Mouse (Mus musculus): ENCODE measurements at regions not wholly inside any gene's neighbourhood (a gene's known extent, or its start where the extent isn't known, plus 50 kb on each side); places are given as distances from the start of the nearest gene placed in this dataset.

DNA sequence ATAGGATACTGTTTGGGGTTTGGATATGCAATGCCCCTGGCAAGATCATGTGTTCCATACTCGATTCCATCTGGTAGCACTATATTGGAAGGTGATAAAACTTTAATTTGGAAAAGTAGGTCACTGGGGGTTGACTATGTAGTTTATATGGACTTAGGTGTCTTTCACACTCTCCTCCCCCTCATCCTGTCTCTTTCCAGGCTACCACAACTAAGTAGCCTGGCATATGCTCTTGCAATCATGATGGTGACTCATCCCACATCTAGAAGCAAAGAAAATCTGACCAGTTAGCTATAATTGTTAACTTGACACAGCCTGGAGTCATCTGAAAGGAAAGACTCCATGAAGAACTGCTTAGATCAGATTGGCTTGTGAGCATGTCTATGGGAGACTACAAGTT, 1154.3 kb downstream of the Adam3 start:
- no peak for TF ChIP-seq MAX (IDR thresholded peaks at IDR 0.05; ENCODE audit: low read length)
- TF ChIP-seq USF2 (conservative IDR thresholded peaks at IDR 0.05; ENCODE audit: low read depth, low read length) = no peak
- TF ChIP-seq USF1 (IDR thresholded peaks at IDR 0.05; ENCODE audit: low read depth, low read length) = no peak
- TF ChIP-seq RCOR1 (conservative IDR thresholded peaks at IDR 0.05; ENCODE audit: low read depth, low read length) = no peak
- no peak for TF ChIP-seq MAZ (IDR thresholded peaks at IDR 0.05; ENCODE audit: low read depth, low read length)
- no peak for TF ChIP-seq POLR2A (IDR thresholded peaks at IDR 0.05; ENCODE audit: low read depth, low read length)
- no peak for TF ChIP-seq JUN (IDR thresholded peaks at IDR 0.05; ENCODE audit: insufficient read depth, low read depth, low read length)
- TF ChIP-seq SIN3A (IDR thresholded peaks at IDR 0.05; ENCODE audit: low read length) = no peak
- no peak for TF ChIP-seq JUND (conservative IDR thresholded peaks at IDR 0.05; ENCODE audit: low read depth, low read length)
- no peak for TF ChIP-seq NRF1 (IDR thresholded peaks at IDR 0.05; ENCODE audit: low read depth, low read length)
- TF ChIP-seq EP300 (IDR thresholded peaks at IDR 0.05; ENCODE audit: low read length) = no peak
- no peak for TF ChIP-seq CHD1 (IDR thresholded peaks at IDR 0.05; ENCODE audit: low read depth, low read length)

DNA sequence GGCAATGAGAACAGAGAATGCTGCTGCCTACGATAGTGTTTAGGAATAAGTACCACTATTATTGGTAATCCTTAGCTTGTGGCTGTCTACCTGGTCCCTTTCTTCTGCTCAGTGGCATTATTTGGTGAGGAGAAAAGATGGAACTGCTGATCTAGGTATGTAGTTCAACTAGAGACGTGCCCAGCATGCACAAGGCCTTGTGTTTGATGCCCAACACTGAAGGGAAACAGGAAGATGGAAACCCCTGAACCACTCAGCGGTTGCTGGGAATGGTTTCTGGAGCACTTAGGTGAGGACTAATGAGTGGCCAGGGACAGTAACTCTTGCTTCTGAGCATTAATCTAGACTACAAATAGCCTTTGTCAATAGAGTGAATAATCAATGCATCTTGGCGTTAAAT, 1145.5 kb downstream of the Adam3 start:
- in situ Hi-C loops (cut with MboI; ENCODE audit: low pct_ligation_motif_present, low pct_unique_long_range_greater_than_20kb, low sequenced_read_pairs) = no loop called here
- H3K4me3 ChIP-seq (replicated peaks in 1 of 3; ENCODE audit: low read depth in 2 of 3, low read length in 2 of 3, poor library complexity in 1 of 3) = no peak overlapping the region

More for the DNA sequence above, 1154.3 kb downstream of the Adam3 start:
- Histone ChIP-seq H3K4me2 (ENCODE audit: insufficient read depth, low read depth, poor library complexity, severe bottlenecking) (no peak overlapping the region), H3K4me3 (replicated peaks in 1 of 3; ENCODE audit: low read depth in 2 of 3, low read length in 2 of 3, poor library complexity in 1 of 3) (no peak overlapping the region), H3K4me1 (ENCODE audit: control insufficient read depth in 1 of 2, insufficient read depth in 2 of 2) (no peaks in the 10 kb centered on the region), H3K9me3 (replicated peaks; ENCODE audit: low read length) (peaks cover 8% of the 10 kb centered on the region), H3K9ac (ENCODE audit: insufficient read depth, low read depth) (no peak overlapping the region), H3K36me3 (replicated peaks in 1 of 2; ENCODE audit: control insufficient read depth in 1 of 2, insufficient read depth in 1 of 2, low read length in 1 of 2) (no peaks in the 10 kb centered on the region), H3K79me2 (replicated peaks; ENCODE audit: control insufficient read depth, extremely low read depth, insufficient read depth, poor library complexity, severe bottlenecking) (no peaks in the 10 kb centered on the region), H3K27me3 (replicated peaks) (no peaks in the 10 kb centered on the region), H3K27ac (ENCODE audit: insufficient read depth, low read depth) (no peak overlapping the region)
- no peak for DNase-seq (ENCODE audit: extremely low read depth)
- dilution Hi-C loops (cut with MboI; ENCODE audit: extremely low pct_ligation_motif_present, extremely low pct_unique_long_range_greater_than_20kb, low sequenced_read_pairs) (no loop called here), in situ Hi-C loops (cut with MboI; ENCODE audit: low pct_ligation_motif_present, low pct_unique_long_range_greater_than_20kb, low sequenced_read_pairs) (no loop called here)

DNA sequence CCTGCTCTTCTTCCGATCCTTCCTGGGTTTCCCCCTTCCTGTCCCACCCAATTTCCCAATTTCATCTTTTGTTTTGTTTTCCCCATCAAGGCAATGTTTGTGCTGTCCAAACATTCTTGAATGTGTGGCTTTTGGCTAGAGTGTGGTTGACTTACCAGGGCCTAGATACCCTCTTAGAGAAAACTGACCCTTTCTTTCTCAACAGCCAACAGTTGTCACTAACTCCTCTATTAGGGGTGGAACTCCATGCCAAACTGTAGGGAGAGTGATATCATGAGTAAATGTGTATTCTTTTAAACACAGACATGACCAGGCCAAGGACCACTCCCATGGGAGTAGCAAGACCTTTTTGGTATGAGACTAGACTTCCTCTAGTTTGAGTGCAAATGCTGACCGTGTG, 1145.0 kb downstream of the Adam3 start:
- dilution Hi-C loops (cut with MboI; ENCODE audit: extremely low pct_ligation_motif_present, extremely low pct_unique_long_range_greater_than_20kb, low sequenced_read_pairs) (no loop called here), in situ Hi-C loops (cut with MboI; ENCODE audit: low pct_ligation_motif_present, low pct_unique_long_range_greater_than_20kb, low sequenced_read_pairs) (no loop called here)
- Histone ChIP-seq H3K79me2 (replicated peaks; ENCODE audit: control insufficient read depth, extremely low read depth, insufficient read depth, poor library complexity, severe bottlenecking) (no peaks in the 10 kb centered on the region), H3K27ac (ENCODE audit: insufficient read depth, low read depth) (no peak overlapping the region), H3K4me3 (replicated peaks in 1 of 3; ENCODE audit: low read depth in 2 of 3, low read length in 2 of 3, poor library complexity in 1 of 3) (no peak overlapping the region), H3K27me3 (replicated peaks) (no peaks in the 10 kb centered on the region), H3K4me1 (ENCODE audit: control insufficient read depth in 1 of 2, insufficient read depth in 2 of 2) (no peaks in the 10 kb centered on the region), H3K9ac (ENCODE audit: insufficient read depth, low read depth) (no peak overlapping the region), H3K36me3 (replicated peaks in 1 of 2; ENCODE audit: control insufficient read depth in 1 of 2, insufficient read depth in 1 of 2, low read length in 1 of 2) (no peaks in the 10 kb centered on the region), H3K4me2 (ENCODE audit: insufficient read depth, low read depth, poor library complexity, severe bottlenecking) (no peak overlapping the region), H3K9me3 (replicated peaks; ENCODE audit: low read length) (peaks cover 9% of the 10 kb centered on the region)
- no peak for TF ChIP-seq JUN (IDR thresholded peaks at IDR 0.05; ENCODE audit: insufficient read depth, low read depth, low read length)
- TF ChIP-seq ZC3H11A (IDR thresholded peaks at IDR 0.05; ENCODE audit: low read depth, low read length) = no peak
- no peak for TF ChIP-seq CTCF (conservative IDR thresholded peaks at IDR 0.05 in 1 of 2, IDR thresholded peaks at IDR 0.05 in 1 of 2; ENCODE audit: low read depth in 2 of 2, low read length in 2 of 2)
- no peak for TF ChIP-seq TBP (conservative IDR thresholded peaks at IDR 0.05; ENCODE audit: low read depth, low read length)
- no peak for TF ChIP-seq IRF4 (IDR thresholded peaks at IDR 0.05; ENCODE audit: low read depth, low read length)
- TF ChIP-seq ZMIZ1 (IDR thresholded peaks at IDR 0.05; ENCODE audit: low read depth, low read length) = no peak
- no peak for DNase-seq (ENCODE audit: extremely low read depth)

More for the DNA sequence above, 1145.5 kb downstream of the Adam3 start:
- no peaks in the 10 kb centered on the region for H3K27me3 ChIP-seq (replicated peaks)
- H3K4me2 ChIP-seq (ENCODE audit: insufficient read depth, low read depth, poor library complexity, severe bottlenecking) = no peak overlapping the region
- H3K9me3 ChIP-seq (replicated peaks; ENCODE audit: low read length) = peaks cover 9% of the 10 kb centered on the region
- no peaks in the 10 kb centered on the region for H3K36me3 ChIP-seq (replicated peaks in 1 of 2; ENCODE audit: control insufficient read depth in 1 of 2, insufficient read depth in 1 of 2, low read length in 1 of 2)
- no peaks in the 10 kb centered on the region for H3K79me2 ChIP-seq (replicated peaks; ENCODE audit: control insufficient read depth, extremely low read depth, insufficient read depth, poor library complexity, severe bottlenecking)
- dilution Hi-C loops (cut with MboI; ENCODE audit: extremely low pct_ligation_motif_present, extremely low pct_unique_long_range_greater_than_20kb, low sequenced_read_pairs) = no loop called here
- DNase-seq (ENCODE audit: extremely low read depth) = no peak
- no peak for TF ChIP-seq MYC (IDR thresholded peaks at IDR 0.05; ENCODE audit: low read depth, low read length)
- TF ChIP-seq USF2 (conservative IDR thresholded peaks at IDR 0.05; ENCODE audit: low read depth, low read length) = no peak
- no peak for TF ChIP-seq E2F4 (IDR thresholded peaks at IDR 0.05; ENCODE audit: insufficient replicate concordance, low read depth, low read length)
- no peak for TF ChIP-seq CHD1 (IDR thresholded peaks at IDR 0.05; ENCODE audit: low read depth, low read length)
- no peak for TF ChIP-seq NRF1 (IDR thresholded peaks at IDR 0.05; ENCODE audit: low read depth, low read length)
- TF ChIP-seq RAD21 (IDR thresholded peaks at IDR 0.05; ENCODE audit: low read depth, low read length) = no peak
- no peak for TF ChIP-seq UBTF (IDR thresholded peaks at IDR 0.05; ENCODE audit: low read depth, low read length)
- no peaks in the 10 kb centered on the region for H3K4me1 ChIP-seq (ENCODE audit: control insufficient read depth in 1 of 2, insufficient read depth in 2 of 2)
- no peak overlapping the region for H3K27ac ChIP-seq (ENCODE audit: insufficient read depth, low read depth)
- no peak overlapping the region for H3K9ac ChIP-seq (ENCODE audit: insufficient read depth, low read depth)
